ENCODE assay signal across 14 mouse cellular contexts in the genomic region with DNA sequence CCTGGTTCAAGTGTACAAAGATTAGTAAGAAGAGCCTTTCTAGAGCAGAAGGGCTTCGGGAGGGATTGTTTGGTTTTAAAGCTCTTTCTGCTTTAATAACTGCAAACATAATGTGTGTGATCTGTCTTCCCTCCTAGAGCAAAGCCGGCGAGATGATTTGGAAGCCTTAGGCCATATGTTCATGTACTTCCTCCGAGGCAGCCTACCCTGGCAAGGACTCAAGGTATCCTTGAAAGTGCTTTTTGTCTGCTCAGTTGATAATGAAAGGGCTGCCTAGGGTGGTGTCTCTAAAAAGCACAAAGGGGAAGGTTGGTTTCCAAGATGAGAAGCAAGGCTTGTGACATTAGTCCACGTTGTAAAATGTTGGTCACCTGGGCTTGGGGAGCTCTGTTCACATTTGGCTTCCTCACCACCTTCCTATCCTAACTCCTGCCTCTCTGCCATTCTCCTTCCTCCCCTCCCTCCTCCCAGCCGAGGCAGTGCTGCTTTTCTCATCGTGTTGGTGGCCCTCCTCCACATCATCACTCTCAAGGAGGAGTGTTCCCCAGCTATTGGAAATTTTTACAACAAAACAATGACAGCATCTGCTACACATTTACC. TPM values are rescaled to one million over a fixed set of nuclear protein-coding genes. Genes with fewer than 3 reads are reported as not detected.
DNase-seq lines count a peak whose midpoint lies in the region; ATAC-seq lines count a peak whose summit lies in the region.
"Had no signal": no experiment of that assay in that cellular context is flagged by ENCODE, and none has a peak within 500 bp of the region (broad histone marks: within the 10 kb centered on the region; RNA-seq: fewer than 3 reads in every experiment).

No protein-coding gene starts in this region.

- H3K27ac ChIP-seq in heart, embryonic 11.5 days (ENCODE audit: low read depth, low read length) = no peak overlapping the region
- H3K27ac ChIP-seq in intestine, embryonic 15.5 days = no peak overlapping the region
- no peak overlapping the region for H3K27ac ChIP-seq in limb, embryonic 10.5 days
- H3K27ac ChIP-seq: heart, embryonic 15.5 days; hindbrain, embryonic 15.5 days; limb, embryonic 12.5 days had no signal

- DNase-seq in frontal cortex, postnatal 10 days (ENCODE audit: low spot score in 2 of 2) = no peak
- DNase-seq in cerebellum, adult 8-10 months = peak; percentile 33
- peak; percentile 44 to 63 for DNase-seq in layer of hippocampus, adult 18-20 months (ENCODE audit: low spot score in 2 of 2)
- peak; percentile 66 to 75 for DNase-seq in right cerebral cortex, adult 2 months (ENCODE audit: low spot score in 2 of 2)
- no peak for DNase-seq in limb, embryonic 10.5 days (ENCODE audit: low spot score)
- DNase-seq: gastrocnemius, postnatal 14 days; lung, adult 18-20 months had no signal

- no peak overlapping the region for H3K4me3 ChIP-seq in heart, embryonic 11.5 days (ENCODE audit: low read depth, low read length)
- no peak overlapping the region for H3K4me3 ChIP-seq in intestine, embryonic 15.5 days (replicated peaks)
- H3K4me3 ChIP-seq in limb, embryonic 10.5 days = no peak overlapping the region
- H3K4me3 ChIP-seq: heart, embryonic 15.5 days; hindbrain, embryonic 15.5 days; limb, embryonic 12.5 days; myocyte had no signal

- WGBS in heart, embryonic 11.5 days (ENCODE audit: insufficient replicate concordance) = 71% methylated on average over 7 of the region's 7 CpGs
- WGBS in intestine, embryonic 15.5 days = 79% methylated on average over 7 of the region's 7 CpGs
- WGBS in limb, embryonic 10.5 days = 85% methylated on average over 7 of the region's 7 CpGs

- no peak overlapping the region for H3K4me2 ChIP-seq in heart, embryonic 11.5 days
- no peak overlapping the region for H3K4me2 ChIP-seq in intestine, embryonic 15.5 days (replicated peaks)
- H3K4me2 ChIP-seq: heart, embryonic 15.5 days; hindbrain, embryonic 15.5 days; limb, embryonic 12.5 days had no signal

- H3K4me1 ChIP-seq in heart, embryonic 11.5 days (ENCODE audit: control insufficient read depth, insufficient read depth, low read length) = no peaks in the 10 kb centered on the region
- no peaks in the 10 kb centered on the region for H3K4me1 ChIP-seq in intestine, embryonic 15.5 days (replicated peaks)
- H3K4me1 ChIP-seq in limb, embryonic 10.5 days = no peaks in the 10 kb centered on the region
- H3K4me1 ChIP-seq: heart, embryonic 15.5 days; hindbrain, embryonic 15.5 days; limb, embryonic 12.5 days had no signal

- H3K9ac ChIP-seq in heart, embryonic 11.5 days (ENCODE audit: low read depth, low read length) = no peak overlapping the region
- H3K9ac ChIP-seq in intestine, embryonic 15.5 days = no peak overlapping the region
- H3K9ac ChIP-seq: heart, embryonic 15.5 days; hindbrain, embryonic 15.5 days; limb, embryonic 12.5 days had no signal

- peak; percentile 69; the same call in 1 of the 2 replicates for ATAC-seq in frontal cortex, adult (ENCODE audit: low TSS enrichment)
- no peak for ATAC-seq in heart, embryonic 11.5 days (replicated peaks; ENCODE audit: insufficient number of reproducible peaks, low FRiP score, low TSS enrichment)
- no peak for ATAC-seq in intestine, embryonic 15.5 days

- no peaks in the 10 kb centered on the region for H3K27me3 ChIP-seq in heart, embryonic 11.5 days (ENCODE audit: control insufficient read depth, insufficient read depth, low read length)
- no peaks in the 10 kb centered on the region for H3K27me3 ChIP-seq in intestine, embryonic 15.5 days (replicated peaks)
- H3K27me3 ChIP-seq in limb, embryonic 10.5 days (ENCODE audit: low read depth, poor library complexity, severe bottlenecking) = no peaks in the 10 kb centered on the region
- H3K27me3 ChIP-seq: heart, embryonic 15.5 days; hindbrain, embryonic 15.5 days; limb, embryonic 12.5 days had no signal

- H3K9me3 ChIP-seq in heart, embryonic 11.5 days (replicated peaks; ENCODE audit: control insufficient read depth, low read length) = no peaks in the 10 kb centered on the region
- H3K9me3 ChIP-seq in intestine, embryonic 15.5 days = no peaks in the 10 kb centered on the region
- H3K9me3 ChIP-seq in limb, embryonic 10.5 days (replicated peaks) = no peaks in the 10 kb centered on the region
- H3K9me3 ChIP-seq: heart, embryonic 15.5 days; hindbrain, embryonic 15.5 days; limb, embryonic 12.5 days had no signal

- H3K36me3 ChIP-seq in heart, embryonic 11.5 days (ENCODE audit: control insufficient read depth, insufficient read depth, low read length) = peaks cover 2% of the 10 kb centered on the region; the same call in 1 of the 2 replicates
- H3K36me3 ChIP-seq in intestine, embryonic 15.5 days = no peaks in the 10 kb centered on the region
- peaks cover 46% of the 10 kb centered on the region for H3K36me3 ChIP-seq in limb, embryonic 10.5 days

RNA-seq across cellular contexts. Expression of a gene that starts 52.3 kb away (rescaled TPM):
- 100 to 1,000 TPM; 195 to 196 TPM for total RNA-seq in layer of hippocampus, adult 18-20 months (2021)
- polyA plus RNA-seq in heart, embryonic 11.5 days (2014; fragmentation: Nextera tagmentation; extraction: Ambion mirVana) = 463 and 480 TPM in 2 replicates
- polyA plus RNA-seq in intestine, embryonic 15.5 days (2015; fragmentation: Nextera tagmentation; extraction: Ambion mirVana) = 638 and 715 TPM in 2 replicates
- 501 and 523 TPM in 2 replicates for polyA plus RNA-seq in limb, embryonic 10.5 days (2016; fragmentation: Nextera tagmentation; extraction: Ambion mirVana)

Comparison
In these comparisons a context has a peak if more than half of its experiments do, and no peak if none do; other contexts are left out.
1. DNase-seq: peak in cerebellum, adult 8-10 months (single experiment), layer of hippocampus, adult 18-20 months (2 of 2) and right cerebral cortex, adult 2 months (2 of 2); none in frontal cortex, postnatal 10 days (0 of 2) and limb, embryonic 10.5 days (single experiment).